Mouse (Mus musculus): Measurements from ENCODE around the gene Rps23.
"Not testable (repeated sequence)": the region's sequence is repeated elsewhere in the genome, so short reads cannot be mapped to it uniquely, and the experiment has no call there.

Rps23 gene

GRCm38 (mm10) chr13:90922751-90923612 is at the start of gene Rps23:
TSS of gene Rps23 (plus strand) at chr13:90922958.
- peak; percentile 87 to 91 for DNase-seq (ENCODE audit: low read depth in 2 of 2, low spot score in 2 of 2)

GRCm38 (mm10) chr13:90881727-90882429 is 40.9 kb upstream of the Rps23 start:
- DNase-seq (ENCODE audit: low read depth in 2 of 2, low spot score in 2 of 2) = no peak

GRCm38 (mm10) chr13:90885856-90886532 is 36.8 kb upstream of the Rps23 start:
- no peak for DNase-seq (ENCODE audit: low read depth in 2 of 2, low spot score in 2 of 2)

GRCm38 (mm10) chr13:90886568-90886983 is 36.2 kb upstream of the Rps23 start:
- DNase-seq (ENCODE audit: low read depth in 2 of 2, low spot score in 2 of 2) = peak; percentile 6 to 44

DNA sequence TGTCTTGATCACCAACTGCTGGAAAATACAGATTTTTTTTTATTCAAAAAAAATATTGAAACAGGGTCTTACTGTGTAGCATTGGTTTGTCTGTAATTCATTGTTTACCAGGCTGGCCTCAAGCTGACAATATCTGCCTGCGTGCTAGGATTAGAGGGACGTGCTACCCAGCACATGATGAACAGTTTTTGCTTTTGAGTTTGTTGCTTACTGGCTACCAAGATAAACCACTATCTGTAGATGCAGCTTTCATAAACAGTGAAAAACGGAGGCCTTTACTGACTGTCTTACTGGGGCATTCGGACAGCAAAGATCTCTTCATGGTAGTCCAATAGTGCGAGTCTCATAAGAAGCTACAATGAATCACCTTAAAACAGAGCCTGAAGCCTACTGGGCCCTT is 32.6 kb upstream of the Rps23 start:
- no peak for DNase-seq (ENCODE audit: low read depth in 2 of 2, low spot score in 2 of 2)

- DNase-seq (ENCODE audit: low read depth in 2 of 2, low spot score in 2 of 2) = no peak
Observed at GRCm38 (mm10) chr13:90894819-90895218, 27.9 kb upstream of the Rps23 start.

DNA sequence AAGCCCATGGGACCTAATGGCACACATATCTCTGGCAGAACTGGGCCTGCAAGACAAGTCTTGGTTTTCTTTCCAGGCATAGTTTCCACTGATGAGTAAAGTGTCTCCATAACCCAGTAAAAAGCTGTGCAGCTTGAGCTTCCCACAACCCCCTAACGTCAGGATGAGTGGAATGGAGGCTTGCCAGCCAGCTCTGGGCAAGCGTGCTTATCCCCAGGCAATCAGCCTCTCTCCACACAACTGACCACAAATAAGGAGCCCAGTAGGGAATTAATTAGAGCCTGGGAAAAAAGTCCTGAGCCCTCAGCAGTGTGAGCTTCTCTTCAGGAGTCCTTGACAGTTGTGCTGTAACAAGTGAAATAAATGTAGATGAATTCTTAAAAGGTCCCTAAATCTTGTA is 26.7 kb upstream of the Rps23 start:
- DNase-seq (ENCODE audit: low read depth in 2 of 2, low spot score in 2 of 2) = no peak

GRCm38 (mm10) chr13:90896821-90897220 is 25.9 kb upstream of the Rps23 start:
- no peak for DNase-seq (ENCODE audit: low read depth in 2 of 2, low spot score in 2 of 2)

DNA sequence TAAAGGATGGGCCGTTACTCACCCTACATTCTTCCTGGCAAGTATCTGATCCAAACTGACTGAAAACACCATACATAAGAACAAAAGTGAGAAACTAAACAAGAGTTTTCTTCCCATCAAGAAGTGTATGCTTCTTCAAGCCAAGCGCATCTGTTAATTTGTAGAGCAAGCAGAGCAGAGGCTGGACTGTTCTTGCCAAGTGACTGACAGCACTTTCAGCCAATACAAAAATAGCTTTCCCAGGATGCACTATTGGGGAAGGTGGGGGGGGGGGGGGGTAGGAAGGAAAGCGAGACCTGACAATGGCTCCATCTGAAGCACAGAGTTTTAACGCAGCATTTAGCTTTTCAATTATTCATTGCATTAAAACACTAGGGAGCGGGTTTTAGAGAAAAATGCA is 17.6 kb upstream of the Rps23 start, which contains the start of gene Atp6ap1l:
Atp6ap1l (minus strand) TSS at position 180 of the 400 bp plus-strand sequence.
- DNase-seq (ENCODE audit: low read depth in 2 of 2, low spot score in 2 of 2) = no peak

GRCm38 (mm10) chr13:90907376-90907775 is 15.4 kb upstream of the Rps23 start:
- no peak for DNase-seq (ENCODE audit: low read depth in 2 of 2, low spot score in 2 of 2)

GRCm38 (mm10) chr13:90912760-90913674 is 9.7 kb upstream of the Rps23 start:
- DNase-seq (ENCODE audit: low read depth in 2 of 2, low spot score in 2 of 2) = no peak

GRCm38 (mm10) chr13:90913675-90914192 is 9.0 kb upstream of the Rps23 start:
- DNase-seq (ENCODE audit: low read depth in 2 of 2, low spot score in 2 of 2) = no peak

- DNase-seq (ENCODE audit: low read depth in 2 of 2, low spot score in 2 of 2) = no peak
Observed at GRCm38 (mm10) chr13:90914721-90915120, 8.0 kb upstream of the Rps23 start.

DNA sequence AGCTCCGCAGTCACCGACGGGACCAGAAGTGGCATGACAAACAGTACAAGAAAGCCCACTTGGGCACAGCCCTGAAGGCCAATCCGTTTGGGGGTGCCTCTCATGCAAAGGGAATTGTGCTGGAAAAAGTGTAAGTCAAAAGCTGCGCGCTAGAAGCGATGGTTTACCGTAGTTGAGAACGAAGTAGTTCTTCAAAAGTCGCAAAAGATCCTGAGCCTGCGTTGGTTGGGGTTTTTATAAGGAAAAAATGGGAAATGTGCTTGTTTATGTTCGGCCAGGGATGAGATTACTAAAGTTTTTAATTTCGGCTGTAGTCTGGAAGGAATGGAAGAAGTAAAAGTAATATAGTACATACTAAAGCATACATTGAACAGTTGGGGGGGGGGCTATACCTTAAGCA is 859 bp downstream of the Rps23 start:
- DNase-seq (ENCODE audit: low read depth in 2 of 2, low spot score in 2 of 2) = not testable (repeated sequence)

DNA sequence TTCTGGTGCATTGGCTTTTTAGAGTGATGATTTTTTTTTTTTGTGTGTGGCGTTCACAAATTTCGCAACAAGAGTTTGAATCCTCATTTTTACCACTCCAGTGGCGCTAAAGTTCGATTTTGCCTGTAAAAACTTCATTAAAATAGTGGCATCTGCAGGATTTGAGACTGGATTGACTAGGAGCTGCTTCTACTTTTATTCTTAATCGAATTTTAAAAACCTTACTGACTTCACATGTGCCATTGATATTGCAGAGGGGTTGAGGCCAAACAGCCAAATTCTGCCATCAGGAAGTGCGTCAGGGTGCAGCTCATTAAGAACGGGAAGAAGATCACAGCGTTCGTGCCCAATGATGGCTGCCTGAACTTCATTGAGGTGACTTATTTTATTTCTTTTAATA is 1.3 kb downstream of the Rps23 start:
- DNase-seq (ENCODE audit: low read depth in 2 of 2, low spot score in 2 of 2) = no peak

- DNase-seq (ENCODE audit: low read depth in 2 of 2, low spot score in 2 of 2) = no peak
Observed at GRCm38 (mm10) chr13:90925191-90925590, 2.4 kb downstream of the Rps23 start.

DNA sequence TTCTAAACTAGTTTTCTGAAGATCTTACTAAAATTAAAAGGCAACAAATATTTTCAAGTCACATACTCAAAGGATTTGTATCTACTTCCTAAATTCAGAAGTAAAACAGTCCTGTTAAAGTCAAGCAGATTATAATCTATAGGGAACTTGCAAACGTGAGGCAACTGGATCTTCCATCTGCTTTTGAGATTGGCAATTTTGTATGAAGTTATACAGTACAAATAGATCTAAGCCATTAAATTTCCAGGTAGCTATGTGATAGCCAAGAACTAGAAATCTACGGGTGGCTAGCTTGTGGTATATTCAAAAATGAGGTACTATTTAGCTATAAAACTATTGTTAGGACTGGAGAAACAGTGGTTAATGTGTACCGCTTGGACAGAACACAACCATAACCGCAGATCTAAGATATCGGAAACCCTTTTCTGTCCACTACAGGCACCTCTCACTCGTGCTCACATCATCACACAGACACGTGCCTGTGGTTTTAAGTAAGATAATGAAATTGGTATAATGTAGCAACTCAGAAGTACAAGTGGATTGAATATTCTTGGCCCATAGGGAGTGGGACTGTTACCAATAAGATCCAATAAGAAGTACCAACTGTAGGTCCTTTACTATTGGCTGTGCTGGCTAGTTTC is 3.5 kb downstream of the Rps23 start:
- DNase-seq (ENCODE audit: low read depth in 2 of 2, low spot score in 2 of 2) = no peak

- no peak for DNase-seq (ENCODE audit: low read depth in 2 of 2, low spot score in 2 of 2)
Observed at GRCm38 (mm10) chr13:90926938-90927633, 4.3 kb downstream of the Rps23 start.

GRCm38 (mm10) chr13:90928266-90928665 is 5.5 kb downstream of the Rps23 start:
- DNase-seq (ENCODE audit: low read depth in 2 of 2, low spot score in 2 of 2) = not testable (repeated sequence)

Data from CD8-positive naive resting alpha-beta T cell, adult 2 months (primary cell).